Mouse (Mus musculus) lung, postnatal 0 days (tissue): ENCODE data around the gene E2f2.

ENCODE experiments used
- CTCF ChIP-seq: IDR thresholded peaks from 2 replicates; pipeline ENCODE4 v1.5.1; 2016; ENCODE audit warnings: antibody characterized with exemption, mild to moderate bottlenecking
- EP300 ChIP-seq: IDR thresholded peaks from 2 replicates; pipeline ENCODE4 v1.6.1; 2016; ENCODE audit warnings: antibody characterized with exemption, mild to moderate bottlenecking, control low read depth

- peak; percentile 84 for TF ChIP-seq EP300
- TF ChIP-seq CTCF: no peak
Measured at GRCm38 (mm10) chr4:136186739-136187472, 14.7 kb downstream of the E2f2 start.
